Mouse (Mus musculus) brown adipose tissue, adult 24 weeks (tissue): Measurements from ENCODE around the gene Gm20809. TPM values are rescaled to one million over a fixed set of nuclear protein-coding genes. Genes with fewer than 3 reads are reported as not detected.
"Not testable (repeated sequence)": the region's sequence is repeated elsewhere in the genome, so short reads cannot be mapped to it uniquely, and the experiment has no call there.

Experiments
- H3K27ac ChIP-seq: fragments of 200-500 bp; replicated peaks from 2 replicates; pipeline ENCODE4 v1.5.1; 2012; ENCODE audit warnings: low read depth, mild to moderate bottlenecking, low read length
- H3K4me1 ChIP-seq: fragments of 200-500 bp; 2 replicates; pipeline ENCODE4 v1.6.1; 2012; ENCODE audit warnings: low read length, mixed read lengths; ENCODE audit not compliant: control insufficient read depth, insufficient read depth, insufficient read length
- H3K4me3 ChIP-seq: fragments of 200-500 bp; 2 replicates; pipeline ENCODE4 v1.5.1; 2012; ENCODE audit warnings: low read depth, mild to moderate bottlenecking, low read length, moderate library complexity; ENCODE audit not compliant: insufficient read depth
- polyA plus RNA-seq: library from polyadenylated mRNA; stranded (reverse); fragments of >200 nt; gene quantifications from 2 replicates; pipeline ENCODE4 v1.2.4, GENCODE M21; 2012; ENCODE audit not compliant: missing spikeins, insufficient read depth, insufficient read length

The Gm20809 gene
- polyA plus RNA-seq, result not detected in 2 replicates

DNA sequence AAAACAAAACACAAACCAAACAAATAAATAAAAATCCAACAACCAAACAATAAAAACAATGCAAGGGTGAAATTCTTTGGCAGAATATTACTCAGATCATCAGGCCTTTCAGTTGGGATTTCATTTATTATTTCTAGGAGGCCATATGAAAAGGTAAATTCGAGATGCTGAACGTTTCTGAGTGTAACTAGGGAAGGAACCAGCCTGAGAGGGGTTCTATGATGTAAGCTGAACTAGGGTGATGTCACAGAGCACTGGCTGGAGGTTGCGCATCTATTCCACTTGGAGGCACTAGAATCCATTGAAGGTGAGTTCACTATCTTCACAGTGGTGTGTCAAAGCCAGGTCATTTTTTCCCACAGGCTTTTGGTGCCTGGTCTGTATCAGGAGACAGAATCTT lies at the start of gene Gm20809:
TSS of gene Gm20809 (plus strand) at position 301 of the 400 bp plus-strand sequence.
- not testable (repeated sequence) for H3K4me3 ChIP-seq, H3K27ac ChIP-seq, H3K4me1 ChIP-seq
